Comparison of ENCODE assay signal across 8 mouse cellular contexts in genomic region chr2:114621781-114622549, GRCm38 (mm10). TPM values are rescaled to one million over a fixed set of nuclear protein-coding genes. Genes with fewer than 3 reads are reported as not detected.
DNase-seq lines count a peak whose midpoint lies in the region; ATAC-seq and TF ChIP-seq lines count a peak whose summit lies in the region.

No protein-coding gene starts in this region.

- no peak overlapping the region for H3K4me3 ChIP-seq in cerebellum, adult 2 months (replicated peaks; ENCODE audit: insufficient read depth, low read depth, low read length)
- H3K4me3 ChIP-seq in neural tube, embryonic 12.5 days: no peak overlapping the region
- H3K4me3 ChIP-seq in kidney, postnatal 0 days (replicated peaks; ENCODE audit: low read depth, low read length): no peak overlapping the region

- H3K36me3 ChIP-seq in neural tube, embryonic 12.5 days: no peaks in the 10 kb centered on the region
- no peaks in the 10 kb centered on the region for H3K36me3 ChIP-seq in kidney, postnatal 0 days (ENCODE audit: insufficient read depth, low read length)

- H3K9ac ChIP-seq in neural tube, embryonic 12.5 days: no peak overlapping the region
- H3K9ac ChIP-seq in kidney, postnatal 0 days (ENCODE audit: low read depth, low read length): no peak overlapping the region

- peak; percentile 46 to 51 for DNase-seq in cerebellum, postnatal 14 days
- DNase-seq in cerebellum, adult 2 months: no peak
- DNase-seq in neural tube, embryonic 10.5 days (ENCODE audit: extremely low spot score, low spot score): no peak
- DNase-seq in kidney, postnatal 0 days (ENCODE audit: low spot score): no peak
- DNase-seq in naive thymus-derived CD4-positive, alpha-beta T cell, adult 2 months (ENCODE audit: low read depth): peak; percentile 4
- no peak for DNase-seq in Muller cell, postnatal 12 days (ENCODE audit: inconsistent ontology term)
- DNase-seq in cerebellum, adult 18-20 months: no peak

- no peak for TF ChIP-seq POLR2A in cerebellum, adult 2 months (IDR thresholded peaks at IDR 0.05; ENCODE audit: borderline replicate concordance, insufficient read depth, low read length)

- WGBS in cerebellum, adult 2 months: 65% methylated on average over 5 of the region's 5 CpGs
- WGBS in neural tube, embryonic 12.5 days: 27% methylated on average over 5 of the region's 5 CpGs
- 41% methylated on average over 5 of the region's 5 CpGs for WGBS in kidney, postnatal 0 days

- H3K27ac ChIP-seq in cerebellum, adult 2 months (ENCODE audit: insufficient read depth, low read length): no peak overlapping the region
- H3K27ac ChIP-seq in neural tube, embryonic 12.5 days: no peak overlapping the region
- no peak overlapping the region for H3K27ac ChIP-seq in kidney, postnatal 0 days

- H3K4me2 ChIP-seq in neural tube, embryonic 12.5 days (replicated peaks): no peak overlapping the region
- no peak overlapping the region for H3K4me2 ChIP-seq in kidney, postnatal 0 days (ENCODE audit: low read length)

- no peaks in the 10 kb centered on the region for H3K4me1 ChIP-seq in cerebellum, adult 2 months (ENCODE audit: control insufficient read depth, insufficient read depth, low read length)
- H3K4me1 ChIP-seq in neural tube, embryonic 12.5 days: peaks cover 5% of the 10 kb centered on the region; the same call in 1 of the 2 replicates
- H3K4me1 ChIP-seq in kidney, postnatal 0 days (replicated peaks; ENCODE audit: insufficient read depth, low read length): no peaks in the 10 kb centered on the region

- H3K27me3 ChIP-seq in cerebellum, adult 2 months (ENCODE audit: control insufficient read depth, insufficient read depth, low read length): no peaks in the 10 kb centered on the region
- no peaks in the 10 kb centered on the region for H3K27me3 ChIP-seq in neural tube, embryonic 12.5 days (replicated peaks)
- H3K27me3 ChIP-seq in kidney, postnatal 0 days (ENCODE audit: insufficient read depth, low read length): no peaks in the 10 kb centered on the region

- no peak for TF ChIP-seq CTCF in cerebellum, adult 2 months (IDR thresholded peaks at IDR 0.05; ENCODE audit: borderline replicate concordance, insufficient read depth, low read depth, low read length)
- peak; percentile 71 for TF ChIP-seq CTCF in kidney, postnatal 0 days (IDR thresholded peaks at IDR 0.05; ENCODE audit: low read depth)

- H3K9me3 ChIP-seq in neural tube, embryonic 12.5 days: no peaks in the 10 kb centered on the region
- H3K9me3 ChIP-seq in kidney, postnatal 0 days (replicated peaks; ENCODE audit: low read length): no peaks in the 10 kb centered on the region

- ATAC-seq in neural tube, embryonic 12.5 days (ENCODE audit: low FRiP score, low read depth): 0 out of 2 replicates have a peak, but pooled peaks have one; percentile 58
- ATAC-seq in kidney, postnatal 0 days (replicated peaks; ENCODE audit: low FRiP score, low read depth): no peak

RNA-seq across cellular contexts. Expression of gene Dph6, which starts 32.8 kb away (rescaled TPM):
- polyA plus RNA-seq in cerebellum, adult 2 months (2012; rRNA removed): 14.4 and 15.1 TPM in 2 replicates
- 19.2 and 19.4 TPM in 2 replicates for polyA plus RNA-seq in neural tube, embryonic 12.5 days (2016; fragmentation: Nextera tagmentation; extraction: Ambion mirVana)
- 20.9 and 24.5 TPM in 2 replicates for polyA plus RNA-seq in kidney, postnatal 0 days (2015; fragmentation: Nextera tagmentation; extraction: Ambion mirVana)

Comparison
In these comparisons a context has a peak if more than half of its experiments do, and no peak if none do; other contexts are left out.
1. DNase-seq: peak in cerebellum, postnatal 14 days (2 of 2) and naive thymus-derived CD4-positive, alpha-beta T cell, adult 2 months (single experiment); none in cerebellum, adult 2 months (0 of 2), neural tube, embryonic 10.5 days (single experiment), kidney, postnatal 0 days (single experiment), Muller cell, postnatal 12 days (single experiment) and cerebellum, adult 18-20 months (0 of 2).